Mouse (Mus musculus) cerebellum, adult (tissue): ENCODE data around the gene Klf2.

Experiments
- ATAC-seq: cut with Nextera tagmentation; 2 replicates; pipeline ENCODE4 v1.9.2; 2017; ENCODE audit warnings: mild to moderate bottlenecking, moderate library complexity, mixed read lengths; ENCODE audit not compliant: insufficient number of reproducible peaks, low FRiP score, low TSS enrichment

Gene Klf2

DNA sequence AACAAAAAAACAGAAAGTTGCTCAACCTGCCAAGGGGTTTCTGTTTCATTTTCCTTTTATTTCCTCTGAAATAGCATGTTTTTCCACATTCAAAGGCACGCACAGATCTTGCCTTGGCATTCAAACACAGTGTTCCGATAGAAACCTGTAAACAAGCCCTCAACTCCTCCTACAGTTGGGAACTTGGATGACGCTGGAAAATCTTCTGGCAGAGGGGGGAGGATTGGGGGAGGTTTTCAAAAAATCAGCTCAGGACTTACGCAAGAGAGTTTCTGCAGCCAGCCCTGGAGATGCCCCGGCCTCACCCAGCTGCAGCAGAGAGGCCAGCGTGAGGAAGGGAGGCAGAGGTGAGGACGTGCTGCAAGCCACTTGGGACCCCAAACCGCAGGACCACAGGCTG, 15.2 kb upstream of the Klf2 start:
- ATAC-seq: no peak

DNA sequence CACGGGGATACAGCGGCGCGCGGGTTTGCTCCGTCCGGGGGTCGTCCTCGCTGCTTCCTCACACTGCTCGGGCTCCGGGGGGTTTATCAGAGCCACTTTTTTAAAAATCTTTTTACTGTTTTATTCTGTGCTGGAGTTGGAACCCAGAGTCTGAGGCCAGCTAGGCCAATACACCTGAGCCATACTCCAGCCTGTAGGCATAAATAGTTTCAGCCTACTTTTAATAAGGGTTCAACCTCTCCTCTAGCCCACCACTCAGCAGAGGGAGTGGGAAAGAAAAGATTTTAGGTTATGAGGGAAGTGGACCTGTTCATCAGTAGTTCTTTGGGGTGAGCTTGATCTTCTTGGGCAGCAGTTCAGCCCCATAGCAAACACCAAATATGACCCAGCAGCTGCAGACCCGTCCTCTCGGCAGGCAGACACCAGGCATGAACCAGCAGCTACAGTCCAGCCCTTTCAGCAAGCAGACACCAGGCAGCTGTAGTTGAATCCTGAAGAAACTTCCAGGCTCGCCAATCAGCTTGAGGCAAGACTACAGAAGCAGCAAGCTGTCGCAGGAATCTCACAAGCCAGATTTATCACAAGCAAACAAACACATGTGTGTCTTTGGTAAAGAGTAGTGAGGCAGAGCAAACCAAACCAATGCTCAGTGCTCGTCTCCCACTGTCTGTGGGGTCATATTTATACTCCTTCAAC, 13.5 kb upstream of the Klf2 start, which contains the start of gene Gm10282:
TSS of gene Gm10282 (minus strand) at position 51 of the 696 bp plus-strand sequence.
- ATAC-seq: no peak

DNA sequence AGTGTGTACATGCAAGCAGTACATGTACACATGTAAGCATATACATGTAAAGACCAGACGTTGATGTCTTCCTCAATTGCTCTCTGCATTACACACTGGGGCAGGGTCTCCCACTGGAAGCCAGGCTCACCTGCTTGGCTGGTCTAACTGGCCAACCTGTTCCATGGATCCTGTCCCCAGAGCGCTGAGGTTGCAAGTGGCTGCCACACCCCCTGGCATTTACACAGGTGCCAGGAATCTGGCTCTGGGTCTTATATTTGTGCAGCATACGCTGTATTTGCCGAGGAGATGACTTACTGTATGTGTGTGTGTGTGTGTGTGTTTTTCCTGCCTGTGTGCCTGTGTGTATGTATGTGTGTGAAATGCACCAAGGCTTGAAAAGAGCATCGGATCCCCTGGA, 11.9 kb upstream of the Klf2 start:
- ATAC-seq: no peak

DNA sequence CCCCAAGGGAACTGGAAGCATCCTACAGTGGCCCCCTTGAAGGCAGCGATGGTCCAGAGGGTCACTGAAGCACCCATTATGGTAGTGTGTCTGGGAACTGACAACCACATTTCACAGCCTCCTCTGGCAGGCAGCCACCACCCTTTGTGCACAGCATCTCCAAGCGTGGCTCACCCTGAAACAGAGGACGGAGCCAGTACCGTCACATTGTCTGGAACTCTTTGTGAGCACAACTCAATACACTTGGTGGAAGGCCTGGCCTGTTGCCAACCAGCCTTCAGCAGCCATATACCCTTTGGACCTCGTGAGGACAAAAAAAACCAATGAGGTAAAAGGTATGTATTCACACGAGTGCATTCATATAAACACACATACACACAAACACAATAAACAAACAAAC, 10.6 kb upstream of the Klf2 start:
- ATAC-seq: no peak

GRCm38 (mm10) chr8:72310849-72311506, 7.9 kb upstream of the Klf2 start:
- peak; percentile 86 for ATAC-seq

- no peak for ATAC-seq
Measured at GRCm38 (mm10) chr8:72312926-72313518, 5.8 kb upstream of the Klf2 start.

DNA sequence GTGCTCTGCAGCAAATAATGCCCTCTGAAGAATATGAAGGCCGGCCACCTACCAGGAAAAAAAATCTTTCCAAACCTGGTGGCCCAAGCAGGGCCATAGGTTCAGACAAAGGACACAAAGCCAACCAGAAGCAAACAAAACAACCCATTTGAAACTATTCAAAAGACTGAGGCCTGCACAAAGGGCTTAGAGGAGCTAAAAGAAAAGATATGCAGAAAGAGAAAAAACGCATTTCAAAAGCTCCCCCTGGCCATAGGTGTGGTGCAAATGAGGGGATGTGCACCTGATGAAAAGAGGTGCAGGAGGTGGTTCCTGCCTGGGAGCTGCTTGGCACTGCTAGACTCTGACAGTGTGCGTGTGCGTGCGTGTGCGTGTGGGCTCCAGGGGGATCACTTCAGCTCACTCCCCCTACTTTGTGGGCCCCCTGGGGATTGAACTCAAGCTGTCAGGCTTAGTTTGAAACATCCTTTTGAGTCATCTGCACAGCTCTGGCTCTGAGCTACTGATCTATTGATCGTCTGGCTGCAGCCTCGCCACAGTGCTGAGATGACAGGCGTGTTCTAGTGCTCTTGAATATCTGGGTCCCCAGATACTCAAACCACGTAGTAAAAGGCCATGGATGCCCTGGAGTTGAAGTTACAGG, 2.7 kb upstream of the Klf2 start:
- ATAC-seq: no peak

DNA sequence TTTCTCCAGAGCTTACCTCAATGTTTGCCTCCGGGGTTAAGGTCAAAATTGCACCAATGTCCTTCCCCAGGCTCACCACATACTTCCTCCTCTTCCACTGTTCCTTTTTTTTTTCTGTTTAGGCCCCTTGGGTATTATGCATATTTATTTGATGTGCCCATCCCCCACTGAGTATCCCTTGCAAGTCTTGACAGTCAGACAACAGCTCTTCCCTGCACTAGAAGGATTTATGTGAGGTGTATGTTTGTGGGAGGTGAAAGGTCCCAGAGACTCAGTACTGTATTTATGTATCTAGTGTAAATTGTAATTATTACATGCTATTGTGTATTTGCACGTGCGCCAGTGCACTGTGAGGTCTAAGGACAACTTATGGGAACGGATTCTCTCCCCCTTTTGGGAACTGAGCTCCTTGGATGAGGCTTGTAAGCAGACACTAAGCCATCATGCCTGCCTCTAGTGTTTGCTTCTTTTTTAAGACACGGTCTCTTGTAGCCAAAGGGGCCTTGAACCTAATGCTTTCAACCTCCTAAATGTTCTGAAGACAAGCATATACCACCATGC, 1.0 kb upstream of the Klf2 start:
- no peak for ATAC-seq

GRCm38 (mm10) chr8:72319397-72319796, 564 bp downstream of the Klf2 start:
- no peak for ATAC-seq

DNA sequence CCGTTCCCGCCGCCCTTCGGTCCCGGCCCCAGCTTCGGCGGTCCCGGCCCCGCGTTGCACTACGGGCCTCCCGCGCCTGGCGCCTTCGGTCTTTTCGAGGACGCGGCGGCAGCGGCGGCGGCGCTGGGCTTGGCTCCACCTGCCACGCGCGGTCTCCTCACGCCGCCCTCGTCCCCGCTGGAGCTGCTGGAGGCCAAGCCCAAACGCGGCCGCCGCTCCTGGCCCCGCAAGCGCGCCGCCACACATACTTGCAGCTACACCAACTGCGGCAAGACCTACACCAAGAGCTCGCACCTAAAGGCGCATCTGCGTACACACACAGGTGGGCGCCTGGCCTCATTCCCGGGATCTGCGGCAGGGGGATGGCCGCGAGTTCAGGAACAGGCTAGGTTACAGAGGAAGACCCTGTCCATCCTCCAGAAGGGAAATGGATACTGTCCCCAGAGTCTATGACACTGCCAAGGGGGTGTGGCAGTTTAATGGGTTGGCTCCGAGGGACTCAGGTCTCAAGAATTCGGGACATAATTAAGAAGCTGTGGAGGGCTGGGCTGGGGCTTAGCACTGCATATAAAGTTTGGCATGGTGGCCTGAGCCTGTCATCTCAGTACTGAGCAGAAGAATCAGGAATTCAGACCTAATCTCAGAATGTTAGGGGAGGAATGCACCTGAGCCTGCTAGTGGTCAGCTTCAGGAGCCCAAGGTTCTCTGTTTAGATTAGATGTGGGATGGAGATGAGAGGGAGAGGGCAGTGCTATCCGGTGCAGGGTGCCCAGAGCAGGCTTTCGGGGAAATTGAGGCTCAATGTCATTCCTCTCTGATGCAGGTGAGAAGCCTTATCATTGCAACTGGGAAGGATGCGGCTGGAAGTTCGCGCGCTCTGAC, 1.3 kb downstream of the Klf2 start:
- ATAC-seq: no peak

DNA sequence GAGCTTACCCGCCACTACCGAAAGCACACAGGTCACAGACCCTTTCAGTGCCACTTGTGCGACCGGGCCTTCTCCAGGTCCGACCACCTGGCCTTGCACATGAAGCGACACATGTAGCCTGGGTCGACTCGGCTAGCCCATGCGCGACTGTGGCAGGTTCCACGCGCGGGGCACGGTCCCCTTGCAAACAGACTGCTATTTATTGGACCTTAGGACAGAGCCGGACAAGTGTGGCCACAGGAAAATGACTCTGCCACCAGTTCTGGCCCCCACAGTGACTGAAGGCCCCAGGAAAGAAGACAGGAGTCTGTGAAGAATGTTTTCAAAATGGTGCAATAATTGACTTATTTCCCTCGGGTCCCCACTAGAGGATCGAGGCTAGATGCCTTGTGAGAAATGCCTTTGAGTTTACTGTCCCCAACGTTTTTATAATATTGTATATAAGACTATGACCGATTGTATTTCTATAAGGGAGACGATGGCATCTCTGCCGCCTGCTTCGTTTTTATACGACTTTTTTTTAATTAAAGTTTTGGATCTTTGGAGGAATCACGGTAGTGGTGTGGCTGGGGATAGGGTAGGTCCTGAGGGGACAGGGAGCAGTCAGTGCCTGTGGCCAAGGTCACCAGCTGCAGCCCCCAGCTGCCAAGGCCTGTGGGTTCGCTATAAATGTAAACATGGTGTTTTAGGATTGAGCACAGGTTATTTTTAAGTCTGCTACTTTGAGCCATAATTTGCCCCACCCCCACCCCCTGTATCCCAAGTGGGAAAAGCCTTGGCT, 2.2 kb downstream of the Klf2 start:
- no peak for ATAC-seq

- ATAC-seq: no peak
Measured at GRCm38 (mm10) chr8:72321635-72322441, 3.0 kb downstream of the Klf2 start.

DNA sequence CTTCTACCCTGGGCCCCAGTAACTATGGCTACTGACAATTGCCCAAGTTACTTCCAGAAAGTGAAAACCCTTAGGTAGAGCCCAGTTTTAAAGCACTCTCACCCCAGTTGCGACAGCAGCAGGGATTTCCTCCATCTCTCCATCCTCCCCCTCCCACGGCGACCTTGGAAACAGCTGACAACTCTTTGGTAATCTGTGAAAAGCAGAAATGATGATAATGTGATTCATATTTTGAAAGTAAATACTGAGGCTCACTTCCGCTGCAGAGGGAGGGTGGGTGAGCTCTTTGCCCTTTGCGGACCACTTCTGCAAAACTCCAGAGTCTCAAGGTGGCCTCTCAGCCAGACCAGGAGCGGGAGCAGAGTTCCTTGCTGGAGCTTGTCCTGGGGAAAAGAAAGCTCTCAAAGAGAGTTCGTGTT, 3.6 kb downstream of the Klf2 start:
- ATAC-seq: no peak

DNA sequence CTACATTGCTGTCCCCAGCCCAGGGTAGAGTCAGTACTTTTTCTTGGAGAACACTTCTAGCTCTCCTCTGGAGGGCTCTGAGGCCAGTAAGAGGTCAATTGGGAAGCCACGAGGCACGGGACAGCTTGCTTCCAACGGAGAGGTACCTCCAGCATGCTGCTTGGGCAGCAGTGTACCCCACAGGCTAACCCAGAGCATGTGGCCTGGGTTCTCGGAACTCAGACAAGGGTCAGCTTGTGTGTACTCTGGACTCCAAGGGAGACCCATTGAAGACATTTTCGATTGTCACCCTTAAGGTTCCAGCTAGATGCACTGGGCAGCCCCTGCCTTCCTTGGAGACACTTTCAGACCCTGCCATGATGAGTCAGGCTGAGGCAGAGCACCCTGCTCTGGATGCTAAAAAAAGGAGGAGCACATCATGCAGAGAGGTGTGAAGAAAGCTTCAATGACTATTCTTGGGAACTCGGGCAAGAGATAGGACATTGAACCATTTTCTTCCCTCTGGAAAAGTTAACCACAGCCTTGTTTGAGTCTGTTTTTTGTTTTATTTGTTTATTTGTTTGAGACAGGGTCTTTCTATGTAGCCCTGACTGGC, 4.4 kb downstream of the Klf2 start:
- no peak for ATAC-seq

DNA sequence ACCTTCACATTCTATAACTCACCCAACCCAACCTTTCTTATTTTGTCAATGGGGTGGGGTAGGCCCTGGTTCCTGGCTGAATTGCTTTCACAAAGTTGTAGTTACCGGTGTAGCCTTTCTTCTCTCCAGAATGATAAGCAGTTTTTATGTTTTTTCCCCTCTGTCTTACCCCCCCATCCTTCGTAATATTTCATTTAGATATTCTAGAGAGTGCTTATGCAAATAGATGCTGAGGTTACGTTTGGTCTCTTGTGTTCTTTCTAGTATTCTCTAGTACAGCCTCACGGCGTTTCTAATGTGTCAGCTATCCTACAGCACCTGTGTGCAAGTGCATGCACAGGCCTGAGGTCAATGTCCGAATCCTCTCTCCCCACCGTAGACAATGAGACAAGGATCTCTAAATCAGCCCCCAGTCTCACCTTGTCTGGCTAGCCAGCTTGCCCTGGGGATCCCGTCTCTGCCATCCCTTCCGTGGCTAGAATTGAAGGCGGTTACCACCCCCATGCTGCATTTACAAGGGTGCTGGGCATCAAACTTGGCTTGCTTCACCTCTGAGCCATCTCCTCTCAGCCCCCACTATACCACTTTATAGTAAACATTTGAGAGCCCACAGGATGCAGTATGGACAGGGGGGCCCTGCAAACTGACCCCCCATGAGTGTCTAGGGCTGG, 5.3 kb downstream of the Klf2 start:
- no peak for ATAC-seq

- ATAC-seq: no peak
Measured at GRCm38 (mm10) chr8:72324708-72325107, 5.9 kb downstream of the Klf2 start.

DNA sequence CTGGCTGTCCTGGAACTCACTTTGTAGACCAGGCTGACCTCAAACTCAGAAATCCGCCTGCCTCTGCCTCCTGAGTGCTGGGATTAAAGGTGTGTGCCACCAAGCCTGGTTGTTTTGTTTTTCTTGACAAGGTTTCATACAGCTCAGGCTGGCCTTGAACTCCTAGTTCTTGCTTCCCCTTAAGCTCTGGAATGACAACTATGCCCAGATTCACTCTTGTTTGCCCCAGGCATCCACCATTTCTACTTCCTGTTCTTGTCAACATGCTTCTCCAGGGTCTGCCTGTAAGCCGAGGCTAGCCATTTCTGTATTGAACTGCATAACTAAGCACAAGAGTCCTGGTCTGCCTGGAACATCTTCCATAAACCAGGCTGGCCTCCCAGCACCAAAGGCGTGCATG, 10.3 kb downstream of the Klf2 start:
- ATAC-seq: no peak
